Mouse (Mus musculus): Measurements from ENCODE around the gene Dap.
A peak's percentile ranks its signal among the peaks of the same experiment; 100 is the strongest.

Dap gene

DNA sequence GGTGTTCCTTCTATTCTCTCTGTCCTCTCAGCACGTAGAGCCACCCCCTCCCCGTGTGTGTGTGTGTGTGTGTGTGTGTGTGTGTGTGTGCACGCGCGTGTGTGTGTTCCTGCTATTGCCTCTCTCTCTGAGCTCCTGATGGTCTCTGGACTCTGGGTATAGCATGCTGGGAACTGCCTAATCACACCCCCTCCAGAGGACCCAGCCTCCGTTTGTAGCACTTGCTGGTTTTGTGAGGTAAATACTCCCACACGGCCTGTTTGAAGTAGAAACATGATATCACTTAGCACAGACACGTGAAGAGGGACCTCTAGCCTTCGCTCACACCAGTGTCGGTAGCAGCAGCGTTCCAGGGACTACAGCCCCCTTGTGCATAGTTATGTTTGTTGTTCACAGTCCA lies 14.5 kb downstream of the Dap start:
- no peak for DNase-seq

DNA sequence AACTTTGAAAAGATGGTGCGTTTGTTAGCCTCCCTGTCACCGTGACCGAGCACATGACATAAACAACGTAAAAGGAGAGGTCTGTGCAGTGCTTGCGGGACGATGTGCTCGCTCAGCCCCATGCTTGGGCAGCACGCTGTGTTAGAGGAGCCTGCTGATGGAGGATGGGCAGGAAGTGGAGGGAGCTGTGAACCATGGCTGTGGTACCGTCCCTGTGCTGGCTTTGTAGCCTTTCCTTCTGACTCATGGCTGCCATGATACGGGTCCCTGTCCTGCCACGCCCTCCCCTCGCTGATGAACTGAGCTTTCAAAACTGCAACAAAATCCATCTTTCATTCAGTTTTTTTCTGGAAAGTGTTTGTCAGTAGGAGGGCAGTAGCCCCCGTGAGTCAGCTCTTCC lies 15.6 kb downstream of the Dap start:
- no peak for DNase-seq

- DNase-seq, result no peak
Observed at GRCm38 (mm10) chr15:31240181-31240580, 16.1 kb downstream of the Dap start.

GRCm38 (mm10) chr15:31243260-31243659 lies 19.1 kb downstream of the Dap start:
- no peak for DNase-seq

DNA sequence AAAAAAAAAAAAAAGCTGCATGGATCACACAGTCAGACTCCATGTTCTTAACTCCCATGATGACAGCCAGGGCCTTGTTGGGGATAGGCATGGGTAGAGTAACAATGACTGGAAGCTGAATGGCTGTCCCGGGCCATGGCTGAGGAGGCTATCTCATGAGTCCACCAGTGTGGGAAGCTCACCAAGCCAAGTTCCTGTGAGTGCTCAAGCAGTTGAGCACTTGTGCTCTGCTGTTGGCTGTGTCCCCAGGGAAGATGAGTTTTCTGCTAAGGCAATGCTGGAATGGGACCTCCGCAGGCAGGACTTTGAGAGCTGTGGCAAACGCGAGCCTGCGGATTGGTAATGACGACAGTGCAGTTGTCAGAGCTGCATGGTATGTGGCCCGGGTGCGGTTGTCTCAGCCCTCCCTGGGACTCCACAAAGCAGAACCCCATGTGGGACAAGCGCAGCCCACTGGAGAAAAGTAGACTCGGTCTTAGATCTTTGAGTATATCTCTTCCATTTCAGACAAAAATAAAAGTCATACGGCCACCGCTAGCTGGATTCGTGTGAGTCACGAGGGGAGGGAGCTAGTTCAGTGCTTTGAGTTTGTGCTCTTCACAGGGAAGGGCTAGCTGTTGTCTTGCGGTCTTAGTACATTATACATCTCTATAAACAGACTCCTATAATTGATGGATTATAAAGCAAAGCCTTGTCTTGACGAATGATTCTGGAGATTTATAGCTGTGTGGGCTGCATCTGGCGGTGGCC lies 20.8 kb downstream of the Dap start:
- no peak for DNase-seq

- no peak for DNase-seq
Observed at GRCm38 (mm10) chr15:31245934-31246333, 21.8 kb downstream of the Dap start.

- no peak for DNase-seq
Observed at GRCm38 (mm10) chr15:31247035-31247434, 22.9 kb downstream of the Dap start.

DNA sequence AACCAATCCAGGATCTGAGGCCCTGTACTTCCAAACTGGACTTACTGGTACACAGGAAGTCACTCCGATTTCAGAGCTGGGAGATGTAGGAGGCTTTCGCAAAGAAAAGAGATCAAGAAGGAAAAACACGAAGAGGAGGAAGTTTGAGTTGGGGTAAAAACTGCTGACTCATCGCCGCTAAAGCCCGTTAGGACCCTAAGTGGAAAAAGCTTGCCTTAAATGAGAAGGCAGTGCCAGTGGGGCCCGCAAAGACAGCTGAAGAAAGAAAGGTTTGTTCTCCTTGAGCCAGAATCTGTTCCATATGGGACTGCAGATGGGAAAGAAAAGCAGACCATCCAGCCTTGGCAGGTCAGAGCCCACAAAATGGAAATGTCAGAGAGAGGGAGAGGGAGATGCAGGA lies 24.8 kb downstream of the Dap start:
- no peak for DNase-seq

DNA sequence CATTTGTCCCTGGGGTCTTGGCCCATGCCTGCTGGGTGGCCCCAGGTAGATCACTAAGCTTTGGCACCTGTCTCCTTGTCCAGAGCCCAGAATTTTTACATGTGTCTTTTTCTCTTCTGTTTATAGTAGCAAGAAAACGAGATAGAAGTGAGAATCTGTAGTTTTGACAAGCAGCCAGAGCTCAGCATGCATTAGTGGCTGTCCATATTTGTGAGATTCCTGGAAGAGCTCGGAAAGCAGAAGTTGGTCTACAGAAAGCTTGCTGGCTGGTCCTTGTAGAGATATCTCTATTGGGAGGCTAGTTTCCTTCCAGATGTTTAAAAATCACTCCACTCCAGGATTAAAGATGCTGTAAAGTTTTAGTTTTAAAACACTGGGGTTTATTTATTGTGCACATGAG lies 25.9 kb downstream of the Dap start:
- no peak for DNase-seq

DNA sequence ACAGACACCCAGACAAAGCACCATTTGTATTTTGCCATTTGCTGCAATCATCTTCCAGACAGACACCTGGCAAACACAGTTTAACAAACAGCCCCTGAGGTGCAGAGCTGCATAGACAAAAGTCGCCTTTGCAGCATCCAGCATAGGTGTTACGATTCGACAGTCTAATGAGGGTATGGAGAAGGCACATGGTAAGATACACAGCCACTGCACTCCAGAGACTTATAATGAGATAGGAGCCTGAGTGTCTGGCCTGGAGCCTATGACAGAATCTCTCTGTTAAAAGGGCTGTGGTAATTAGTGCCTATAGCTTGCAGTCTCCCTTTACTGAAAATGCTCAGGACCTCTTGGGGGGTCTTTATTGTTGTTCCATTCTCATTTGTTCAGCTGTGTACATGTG lies 26.6 kb downstream of the Dap start:
- DNase-seq, result no peak

GRCm38 (mm10) chr15:31251189-31251588 lies 27.1 kb downstream of the Dap start:
- DNase-seq, result no peak

GRCm38 (mm10) chr15:31252590-31253311 lies 28.6 kb downstream of the Dap start:
- no peak for DNase-seq

DNA sequence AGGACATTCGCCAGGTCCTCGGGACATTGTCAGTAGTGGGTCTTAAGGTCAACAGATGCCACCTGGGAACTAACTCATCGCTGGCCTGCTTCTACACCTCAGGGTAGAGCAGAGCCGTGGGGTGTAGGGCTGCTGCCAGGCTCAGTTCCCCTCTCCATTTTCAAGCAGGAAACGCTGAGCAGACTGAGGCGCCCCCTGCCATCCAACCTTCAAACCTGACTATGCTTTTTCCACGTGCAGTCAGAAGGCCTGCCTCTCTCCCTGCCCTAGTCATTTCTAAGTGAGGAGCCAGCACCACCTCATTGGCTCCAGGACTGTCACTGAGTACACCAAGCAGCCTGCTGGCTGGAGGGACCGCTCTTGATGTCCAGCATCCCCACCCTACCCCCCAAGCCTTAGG lies 29.3 kb downstream of the Dap start:
- DNase-seq, result no peak

DNA sequence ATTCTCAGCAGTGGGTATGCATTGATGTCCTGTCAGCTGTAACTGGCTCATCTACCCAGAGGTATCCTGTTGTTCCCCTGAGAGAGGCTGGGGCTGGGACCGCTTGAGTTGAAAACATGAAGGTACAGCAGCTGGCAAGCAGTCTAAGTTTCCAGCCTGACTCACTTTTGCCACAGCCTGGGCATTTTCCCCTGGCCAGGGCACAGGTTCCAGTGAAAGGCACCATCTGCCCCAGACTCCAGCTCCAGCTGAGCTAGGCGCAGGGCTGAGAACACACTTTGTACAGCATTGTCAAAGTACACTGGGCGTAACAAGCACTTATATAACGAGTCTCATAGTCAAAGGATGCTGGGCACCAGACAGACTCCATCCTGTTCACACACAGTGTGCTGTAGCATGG lies 29.8 kb downstream of the Dap start:
- DNase-seq, result no peak

DNA sequence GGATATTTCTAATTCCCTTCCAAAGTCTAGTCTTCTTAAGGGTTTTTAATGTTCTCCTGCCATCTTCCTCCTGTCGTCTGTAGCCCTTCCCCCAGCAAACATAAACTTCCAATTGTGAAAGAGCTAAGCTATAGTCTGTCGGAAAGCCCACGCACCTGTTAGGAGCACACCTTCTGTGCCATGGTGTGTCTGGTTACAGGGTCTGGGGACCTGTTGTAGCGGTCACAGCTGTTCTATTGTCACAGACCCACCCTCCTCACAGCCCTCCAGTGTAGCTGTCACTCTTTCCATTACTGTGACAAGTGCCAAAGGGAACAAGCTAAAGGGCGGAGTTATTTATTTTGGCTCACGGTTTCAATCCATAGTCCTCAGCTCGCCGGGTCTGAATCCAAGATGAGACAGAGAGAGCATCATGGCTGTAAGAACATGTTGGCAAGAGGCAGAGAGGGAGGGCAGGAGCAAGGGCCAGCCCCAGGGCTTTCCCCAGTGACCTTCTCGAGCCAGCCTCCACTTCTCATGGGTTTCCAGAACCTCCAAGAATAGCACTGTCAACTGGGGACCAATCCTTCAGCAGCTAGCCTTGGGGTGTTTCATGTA lies 30.9 kb downstream of the Dap start:
- DNase-seq, result no peak

GRCm38 (mm10) chr15:31255762-31256161 lies 31.6 kb downstream of the Dap start:
- DNase-seq, result no peak

GRCm38 (mm10) chr15:31257329-31257728 lies 33.2 kb downstream of the Dap start:
- DNase-seq, result no peak

- no peak for DNase-seq
Observed at GRCm38 (mm10) chr15:31258029-31258692, 34.0 kb downstream of the Dap start.

GRCm38 (mm10) chr15:31258693-31259439 lies 34.8 kb downstream of the Dap start:
- no peak for DNase-seq

- DNase-seq, result no peak
Observed at GRCm38 (mm10) chr15:31261094-31261493, 37.0 kb downstream of the Dap start.

DNA sequence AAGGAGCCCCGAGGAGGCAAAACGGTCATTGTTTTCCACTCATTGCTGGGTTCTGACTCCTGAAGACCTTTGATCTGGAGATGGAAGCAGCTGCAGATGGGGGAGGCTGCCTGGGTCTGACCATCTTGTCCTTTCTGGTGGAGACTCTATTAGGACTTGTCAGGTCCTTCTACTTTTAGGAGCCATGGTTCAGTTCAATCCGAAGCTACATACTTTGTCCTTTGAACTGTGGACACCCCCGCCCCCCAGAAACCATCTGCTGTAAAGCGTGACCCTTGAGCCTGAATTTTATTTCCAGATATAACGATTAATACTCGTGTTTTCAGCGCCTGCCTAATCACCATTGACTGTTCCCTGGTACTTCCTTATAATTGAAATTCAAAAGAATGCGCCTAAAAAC lies 38.2 kb downstream of the Dap start:
- DNase-seq, result no peak

DNA sequence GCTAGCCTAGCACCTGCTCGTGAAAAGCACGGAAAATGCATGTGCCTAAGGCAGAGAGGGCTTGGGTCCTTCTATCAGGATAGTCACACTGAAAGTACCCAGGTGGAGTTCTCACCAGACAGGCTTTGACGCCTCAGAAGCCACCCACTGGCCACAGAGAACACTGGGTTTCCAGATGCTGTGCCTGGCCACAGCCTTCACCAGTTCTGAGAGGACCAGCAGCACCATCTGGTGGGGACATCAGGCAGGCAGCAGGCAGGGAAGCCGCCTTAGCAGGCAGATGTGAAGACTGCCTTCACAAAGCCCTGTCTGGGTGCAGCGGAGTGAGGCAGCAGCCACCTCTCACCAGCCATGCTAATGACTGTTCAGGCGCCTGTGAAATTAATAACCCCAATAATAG lies 40.7 kb downstream of the Dap start:
- peak; percentile 62 to 66 for DNase-seq

DNA sequence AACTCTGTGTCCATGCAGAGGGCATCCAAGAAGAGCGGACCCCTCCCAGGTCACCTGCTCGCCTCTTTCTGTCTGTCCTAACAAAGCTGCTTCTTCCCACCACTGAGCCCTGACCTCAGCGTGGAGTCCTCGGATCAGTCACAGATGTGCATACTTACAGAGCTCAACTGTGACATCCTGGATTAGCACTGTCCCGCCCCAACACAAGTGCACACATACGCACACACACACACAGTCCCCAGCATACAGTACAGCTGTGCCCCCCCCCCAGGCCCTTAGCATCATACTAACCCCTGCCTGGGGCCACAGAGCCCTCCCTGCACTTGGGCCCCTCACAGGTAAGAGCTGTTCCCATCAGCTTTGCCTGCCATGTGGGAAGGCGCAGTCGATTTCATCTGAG lies 41.3 kb downstream of the Dap start:
- no peak for DNase-seq
